Mouse (Mus musculus) testis, postnatal 10 days (tissue): ENCODE measurements around the gene Aldh1a1.
"Not testable (repeated sequence)": the region's sequence is repeated elsewhere in the genome, so short reads cannot be mapped to it uniquely, and the experiment has no call there.

Experiments
- DNase-seq: peaks from one replicate; pipeline ENCODE4 v3.0.0; 2021; ENCODE audit warnings: low spot score

Gene Aldh1a1

DNA sequence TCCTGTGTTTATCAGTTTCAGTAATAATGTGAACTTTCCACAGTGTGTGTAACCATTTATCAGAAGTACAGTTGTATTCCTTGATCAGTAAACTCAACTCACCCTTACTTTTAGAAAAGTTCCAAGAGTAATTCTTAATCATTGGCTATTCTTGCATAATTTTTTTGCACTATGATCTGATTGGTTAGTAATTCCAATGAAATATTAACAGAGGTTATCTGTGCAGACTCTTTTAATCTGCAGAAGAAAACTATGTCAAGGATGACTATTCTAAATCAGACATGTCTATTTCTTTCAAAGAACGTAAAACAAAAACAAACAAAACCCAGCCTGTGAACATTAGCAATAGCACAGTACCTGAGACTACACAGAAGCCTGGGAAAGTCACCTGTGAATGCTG is 62.9 kb downstream of the Aldh1a1 start:
- DNase-seq = no peak

DNA sequence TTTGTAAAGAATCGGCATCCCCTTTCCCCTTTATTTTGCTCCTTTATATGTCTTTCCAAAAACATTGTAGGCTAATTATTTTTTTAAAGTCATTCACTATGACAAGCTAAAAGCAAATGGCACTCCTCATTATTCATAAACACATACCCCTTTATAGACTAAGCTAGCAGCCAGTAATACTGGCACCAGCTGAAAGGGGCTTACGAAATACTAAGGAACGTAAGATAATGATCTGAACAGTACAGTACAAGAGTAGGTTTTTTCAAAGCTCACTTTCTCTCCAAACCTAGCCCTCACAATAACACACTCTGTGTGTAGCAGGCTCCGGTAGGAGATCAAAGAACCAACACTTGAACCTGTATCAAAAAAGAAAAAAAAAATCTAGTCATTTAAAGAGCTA is 64.7 kb downstream of the Aldh1a1 start:
- DNase-seq = no peak

DNA sequence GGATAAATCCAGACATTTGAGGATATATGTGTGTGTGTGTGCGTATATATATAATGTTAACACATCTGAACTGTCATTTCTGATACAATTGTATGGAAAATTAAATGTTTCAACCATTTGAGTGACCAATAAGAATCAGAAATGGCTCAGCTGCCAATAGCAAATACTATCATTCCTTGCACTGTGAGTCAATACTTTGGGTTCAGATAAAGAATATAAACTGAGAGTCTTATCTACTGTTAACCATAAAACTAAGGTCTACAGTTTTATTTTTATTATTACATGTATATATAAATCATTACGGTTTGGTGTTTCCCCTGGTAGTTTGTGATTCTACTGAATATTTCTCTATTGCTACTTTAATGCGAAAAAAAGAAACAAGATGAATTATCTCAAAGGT is 65.6 kb downstream of the Aldh1a1 start:
- DNase-seq = no peak

DNA sequence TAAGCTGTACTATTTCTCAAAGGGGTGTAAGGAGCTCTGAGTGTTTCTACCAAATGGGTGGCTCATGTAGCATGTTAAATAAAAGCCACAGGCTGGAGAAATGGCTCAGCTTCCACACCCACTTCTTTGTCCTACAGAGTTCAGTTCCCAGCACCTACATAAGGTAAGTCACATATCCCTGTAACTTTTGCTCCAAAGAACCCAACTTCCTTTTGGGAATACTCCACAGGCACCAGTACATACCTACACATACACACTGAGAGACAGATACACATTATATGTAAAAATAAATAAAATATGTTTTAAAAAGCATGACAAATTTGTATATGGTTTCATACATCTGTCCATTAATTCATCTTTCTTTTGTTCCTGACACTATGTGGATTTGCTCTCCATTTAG is 66.0 kb downstream of the Aldh1a1 start:
- DNase-seq = no peak

DNA sequence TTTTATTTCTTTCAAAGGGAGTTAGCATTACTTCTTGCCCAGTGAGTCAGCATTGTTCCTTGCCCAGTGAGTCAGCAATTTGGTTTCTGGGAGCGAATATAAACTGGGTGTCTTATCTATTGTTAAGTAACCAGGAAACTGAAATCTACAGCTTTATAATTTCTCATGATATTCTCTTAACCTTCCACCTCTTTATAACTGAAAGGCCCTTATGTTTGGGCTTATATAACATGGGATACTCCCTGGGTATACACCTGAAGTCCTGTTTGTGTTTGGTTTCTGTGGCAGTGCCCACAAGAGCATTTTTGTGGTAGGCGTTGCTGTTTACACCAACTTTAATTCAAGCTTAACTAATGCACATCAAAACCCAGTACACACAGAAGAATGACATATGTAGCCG is 66.4 kb downstream of the Aldh1a1 start:
- no peak for DNase-seq

DNA sequence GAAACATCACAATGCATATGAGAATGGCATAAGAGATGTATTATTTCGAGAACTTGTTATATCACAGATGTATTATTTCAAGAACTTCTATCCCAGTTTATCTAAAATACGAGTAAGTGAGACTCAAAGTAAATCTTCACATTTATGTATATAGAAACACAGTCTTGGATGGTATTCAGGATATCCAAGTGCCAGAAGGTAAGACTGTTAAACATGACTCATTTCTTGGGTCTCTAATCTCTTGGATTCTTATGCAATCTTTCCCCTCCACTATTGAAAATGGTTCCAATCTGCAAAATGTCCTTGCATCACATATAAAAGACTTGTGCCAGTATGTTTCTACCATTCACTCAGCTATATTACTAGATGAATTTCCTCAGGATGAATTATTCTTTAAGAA is 67.4 kb downstream of the Aldh1a1 start:
- no peak for DNase-seq

DNA sequence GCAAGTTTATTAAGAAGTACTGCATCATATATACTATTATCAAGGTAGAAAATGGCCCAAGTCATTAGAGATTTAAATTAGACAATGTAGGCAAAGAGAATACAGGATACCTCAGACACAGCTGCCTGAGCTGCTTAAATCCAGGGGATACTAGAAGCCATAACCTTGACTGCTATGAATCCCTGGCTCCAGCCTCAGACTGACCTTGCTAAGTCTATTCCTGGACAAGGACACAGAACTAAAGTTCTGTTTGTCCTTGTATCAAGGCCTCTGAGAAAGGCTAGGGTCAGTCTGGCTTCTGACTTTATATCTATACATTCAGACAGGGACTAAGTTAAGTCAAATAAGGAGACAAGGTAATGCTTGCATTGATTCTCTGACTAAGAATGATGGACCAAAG is 69.9 kb downstream of the Aldh1a1 start:
- no peak for DNase-seq

DNA sequence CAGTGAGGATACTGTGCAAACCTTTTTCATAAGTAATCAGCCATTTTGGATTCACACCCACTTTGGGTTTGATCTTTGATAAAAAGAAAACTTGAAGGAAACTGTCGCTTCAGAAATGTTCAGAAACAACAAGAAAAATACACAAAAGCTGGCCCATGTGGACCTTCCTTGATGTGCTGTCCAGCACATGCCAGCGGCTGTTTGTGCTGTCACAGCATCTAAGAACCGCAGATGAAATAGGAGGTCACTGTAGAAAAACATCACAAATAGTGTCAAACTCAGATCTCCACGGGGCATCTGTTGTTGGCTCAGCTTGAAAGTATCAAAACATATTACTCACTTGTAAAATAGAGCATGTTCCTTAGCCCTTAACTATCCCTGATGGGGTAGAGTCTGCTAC is 73.8 kb downstream of the Aldh1a1 start:
- no peak for DNase-seq

DNA sequence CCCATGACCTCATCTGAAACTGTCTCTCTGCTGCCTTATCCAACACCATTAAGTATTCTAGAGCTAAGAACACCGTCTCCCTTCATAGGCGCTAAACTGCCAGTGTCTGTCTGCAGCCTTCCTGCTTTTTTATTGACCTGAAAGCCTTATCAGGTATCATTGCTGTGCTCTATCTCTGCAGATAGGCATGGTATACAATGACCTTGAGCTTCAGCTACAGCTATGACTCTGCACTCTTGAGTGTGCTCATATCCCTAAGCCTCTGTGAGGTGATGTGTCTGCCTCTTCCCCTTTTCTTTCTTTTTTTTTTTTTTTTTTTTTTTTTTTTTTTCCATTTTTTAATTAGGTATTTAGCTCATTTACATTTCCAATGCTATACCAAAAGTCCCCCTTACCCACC is 74.5 kb downstream of the Aldh1a1 start:
- no peak for DNase-seq

DNA sequence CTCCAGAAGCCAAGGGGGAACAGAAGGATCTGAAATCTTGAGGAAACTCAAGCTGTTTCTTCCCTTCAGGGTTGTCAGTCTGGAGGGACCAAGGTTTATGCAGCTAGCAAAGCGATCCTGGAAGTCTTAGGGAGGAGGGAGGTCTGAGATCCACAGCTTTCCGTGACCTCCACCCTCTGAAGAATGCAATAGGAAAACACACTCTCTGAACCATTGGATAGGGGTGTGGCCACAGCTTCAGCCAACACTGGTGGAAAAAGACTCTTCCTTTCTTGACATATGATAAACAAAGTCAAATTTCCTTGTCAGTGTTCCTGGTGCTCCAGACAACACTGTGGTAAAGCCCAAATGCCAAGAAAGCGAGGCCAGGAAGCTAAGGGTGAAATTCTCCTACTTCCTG is 84.5 kb downstream of the Aldh1a1 start:
- no peak for DNase-seq

DNA sequence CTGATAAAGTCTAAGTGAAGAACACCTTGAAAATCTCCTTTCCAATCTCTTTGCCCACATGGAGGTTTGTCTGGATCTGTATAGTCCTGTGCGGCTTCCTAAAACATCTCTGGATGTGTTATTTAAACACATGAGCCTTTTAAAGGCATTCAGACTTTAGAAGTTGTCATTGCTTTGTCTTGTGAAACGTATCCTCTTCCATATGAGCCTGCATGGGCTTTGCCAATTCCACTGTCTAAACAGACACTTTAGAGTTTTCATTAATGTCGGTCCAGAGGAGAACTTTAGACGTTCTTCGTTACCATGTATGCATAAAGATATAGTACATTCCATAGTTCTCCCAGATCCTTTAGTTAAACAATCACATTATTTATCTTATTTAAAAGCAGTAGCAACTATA is 84.9 kb downstream of the Aldh1a1 start:
- no peak for DNase-seq

DNA sequence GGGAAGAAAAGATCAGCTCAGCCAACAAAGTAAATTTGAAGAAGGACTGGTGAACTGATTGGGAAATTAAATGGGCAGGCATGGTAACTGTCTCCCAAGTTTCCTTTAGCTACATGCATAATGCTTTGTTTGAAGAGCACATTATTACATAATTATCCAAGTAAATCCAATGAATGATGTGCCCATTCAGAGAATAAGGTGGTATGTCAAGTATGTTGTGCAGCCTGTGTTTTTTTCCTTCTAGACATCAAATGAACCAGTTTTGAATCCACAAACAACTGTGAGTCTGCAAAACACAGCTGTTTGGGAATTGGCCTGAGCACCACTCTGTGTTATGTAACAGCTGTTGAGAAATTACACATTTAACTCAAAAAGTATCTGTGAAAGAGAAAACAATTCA is 107.4 kb downstream of the Aldh1a1 start:
- no peak for DNase-seq

DNA sequence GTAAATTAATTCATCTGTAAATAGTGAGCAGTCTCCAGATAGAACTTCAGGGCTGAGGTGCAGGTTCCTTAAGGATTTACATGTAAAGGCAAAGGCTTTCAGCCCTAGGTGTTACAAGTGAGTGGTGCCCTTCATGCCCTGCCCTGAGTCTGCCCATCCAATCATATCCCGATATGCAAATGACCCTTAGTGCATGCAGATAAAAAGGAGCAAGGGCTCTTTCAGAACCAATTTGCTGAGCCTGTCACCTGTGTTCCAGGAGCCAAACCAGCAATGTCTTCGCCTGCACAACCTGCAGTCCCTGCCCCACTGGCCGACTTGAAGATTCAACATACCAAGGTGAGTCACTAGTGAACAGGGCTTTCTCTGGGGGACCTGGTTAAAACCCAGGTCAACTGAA is 109.2 kb downstream of the Aldh1a1 start:
- peak; percentile 68 for DNase-seq

DNA sequence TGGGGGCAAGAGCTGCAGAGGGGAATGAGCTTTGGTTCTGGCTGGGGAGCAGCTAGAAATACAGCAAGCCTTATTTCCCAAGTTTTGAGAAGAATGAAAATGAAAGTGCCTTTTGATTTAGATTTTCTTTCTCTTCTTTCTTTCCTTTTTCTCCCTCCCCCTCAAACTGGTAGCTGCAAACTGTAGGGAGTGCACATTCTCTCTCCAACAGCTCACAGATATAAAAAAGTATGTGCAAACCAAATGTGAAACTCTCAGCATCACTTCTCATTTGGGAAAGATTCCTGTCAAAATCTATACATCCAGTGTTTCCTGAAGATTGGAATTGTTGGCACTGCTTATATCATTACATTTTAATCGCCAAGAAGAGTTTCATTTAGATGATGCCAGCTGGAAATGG is 110.7 kb downstream of the Aldh1a1 start:
- no peak for DNase-seq

DNA sequence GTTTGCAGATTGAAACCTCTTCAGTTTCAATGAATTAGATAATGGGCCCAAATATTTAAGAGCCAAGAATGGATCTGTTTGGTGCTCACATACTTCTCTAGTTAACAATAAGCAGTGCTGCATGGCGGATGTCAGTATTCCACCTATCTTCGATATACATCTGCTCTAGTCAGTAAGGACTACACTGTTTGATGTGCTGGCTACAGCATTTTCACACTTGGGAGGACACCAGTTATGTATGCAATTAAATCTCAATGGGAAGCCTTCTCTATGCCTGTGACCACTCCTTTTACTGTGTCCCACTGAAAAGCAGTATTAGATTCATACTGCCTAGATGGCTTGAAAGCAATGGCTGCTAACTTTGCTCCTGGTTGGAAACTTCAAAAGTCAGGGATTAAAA is 111.4 kb downstream of the Aldh1a1 start:
- DNase-seq = no peak

DNA sequence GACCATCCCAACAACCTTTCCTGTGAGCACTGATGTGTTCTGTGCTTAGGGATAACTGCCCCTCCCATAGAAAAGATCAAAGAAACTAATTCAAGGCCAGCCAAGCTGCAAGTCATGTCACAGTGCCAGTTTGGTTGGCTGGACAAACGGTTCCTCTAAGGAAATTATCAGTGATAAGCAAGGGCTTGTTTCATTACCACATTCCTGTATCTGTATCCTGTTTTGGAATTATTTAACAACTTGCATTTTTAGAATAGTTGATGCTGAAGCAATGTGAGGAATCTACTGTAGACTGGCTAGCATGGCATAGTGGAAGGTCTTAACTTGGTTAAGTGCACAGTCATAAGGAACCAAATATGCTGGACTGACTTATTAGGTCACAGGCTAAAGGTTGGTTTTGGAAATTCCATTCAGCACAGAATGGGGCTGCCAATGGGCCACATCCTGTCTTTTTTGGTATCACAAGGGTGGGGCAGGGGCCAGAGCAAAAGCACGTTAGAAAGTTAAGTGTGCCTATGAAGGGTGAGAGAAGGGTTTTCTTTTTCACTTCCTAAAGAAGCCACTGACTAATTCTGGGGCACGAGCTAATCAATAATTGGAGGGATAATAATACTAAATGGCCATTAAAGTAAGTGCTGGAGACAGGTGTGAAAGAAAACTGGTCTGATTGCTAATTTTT is 121.9 kb downstream of the Aldh1a1 start:
- DNase-seq = no peak

DNA sequence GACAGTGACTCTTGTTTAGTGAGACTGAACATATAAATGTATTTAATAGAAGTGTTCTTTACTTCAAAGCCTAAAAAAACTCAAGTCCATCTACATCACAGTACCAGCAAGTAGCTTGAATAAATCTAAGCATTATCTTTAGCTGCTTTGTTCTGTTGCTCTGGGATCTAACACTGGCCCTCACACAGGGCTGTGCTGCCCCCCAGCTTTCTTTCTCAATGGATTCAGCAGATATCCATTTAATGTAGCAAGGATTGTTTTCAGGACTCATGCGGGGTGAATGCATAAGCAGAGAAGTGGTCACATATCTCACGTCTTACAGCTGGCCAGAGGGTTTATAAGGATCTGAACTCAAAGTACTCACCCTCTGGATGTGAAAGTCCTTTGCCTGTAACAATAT is 129.9 kb downstream of the Aldh1a1 start:
- no peak for DNase-seq

DNA sequence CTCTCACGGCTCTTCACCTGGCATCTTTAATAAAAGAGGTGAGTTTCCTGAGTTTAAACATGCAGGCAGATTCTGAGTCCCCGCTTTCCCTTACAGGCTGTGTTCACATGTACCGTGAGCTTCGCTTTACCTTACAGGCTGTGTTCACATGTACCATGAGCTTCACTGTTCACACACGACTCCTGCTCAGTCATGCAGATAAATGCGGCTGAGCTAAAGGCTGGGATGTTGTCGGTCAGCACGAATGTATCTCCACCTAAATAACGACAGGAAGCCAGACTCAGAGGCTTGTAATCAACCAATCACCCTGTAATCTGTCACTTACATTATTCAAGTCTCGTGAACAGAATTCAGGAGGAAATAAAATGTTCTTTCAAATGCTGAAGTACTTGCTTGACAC is 130.9 kb downstream of the Aldh1a1 start:
- no peak for DNase-seq

DNA sequence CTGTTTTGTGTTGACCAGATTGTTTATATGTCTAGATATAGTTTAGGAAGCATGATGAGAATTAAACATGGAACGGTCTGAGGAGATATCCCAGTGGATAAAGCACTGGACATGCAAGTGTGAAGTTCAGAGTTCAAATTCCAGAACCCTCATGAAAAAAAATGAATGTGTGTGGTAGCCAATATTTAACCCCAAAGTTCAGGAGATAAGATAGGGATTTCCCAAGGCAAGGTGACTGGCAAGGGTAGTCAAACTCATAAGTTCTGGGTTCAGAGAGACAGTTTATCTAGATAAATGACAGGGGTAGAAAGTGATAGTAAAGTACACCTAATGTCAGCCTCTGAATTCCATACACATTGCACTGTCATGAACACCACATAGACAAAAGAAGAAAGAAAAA is 138.5 kb downstream of the Aldh1a1 start:
- DNase-seq = no peak

DNA sequence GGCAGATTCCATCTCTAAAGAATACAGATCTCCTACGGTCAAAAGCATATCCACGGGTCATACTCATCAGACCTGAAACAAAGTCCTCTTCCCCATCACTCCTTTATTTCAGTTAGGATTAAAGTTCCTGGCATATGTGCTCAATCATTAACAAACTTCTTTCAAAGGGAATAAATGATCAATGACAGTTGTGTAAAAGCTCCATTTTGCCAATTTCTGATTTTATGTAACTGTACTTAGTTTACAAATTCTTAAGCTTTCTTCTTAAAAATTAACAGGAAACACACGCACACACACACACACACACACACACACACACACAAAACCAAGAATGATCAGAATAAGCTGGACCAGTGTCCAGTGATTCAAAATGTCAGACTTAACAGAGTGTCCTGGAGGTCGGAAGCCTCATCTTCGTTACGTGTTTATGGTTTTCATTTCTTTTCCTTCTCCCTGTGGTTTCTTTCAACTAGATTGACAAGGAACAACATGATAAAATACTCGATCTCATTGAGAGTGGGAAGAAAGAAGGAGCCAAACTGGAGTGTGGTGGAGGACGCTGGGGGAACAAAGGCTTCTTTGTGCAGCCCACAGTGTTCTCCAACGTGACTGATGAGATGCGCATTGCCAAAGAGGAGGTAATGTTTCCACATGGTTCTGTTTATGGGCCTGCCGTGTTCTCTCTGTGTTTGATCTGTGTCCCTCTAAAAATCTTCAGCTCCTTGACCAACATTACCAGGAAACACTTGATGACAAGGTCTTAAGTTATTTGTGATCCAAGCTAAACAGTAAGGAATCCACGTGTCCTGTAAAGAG is 141.6 kb downstream of the Aldh1a1 start:
- no peak for DNase-seq

DNA sequence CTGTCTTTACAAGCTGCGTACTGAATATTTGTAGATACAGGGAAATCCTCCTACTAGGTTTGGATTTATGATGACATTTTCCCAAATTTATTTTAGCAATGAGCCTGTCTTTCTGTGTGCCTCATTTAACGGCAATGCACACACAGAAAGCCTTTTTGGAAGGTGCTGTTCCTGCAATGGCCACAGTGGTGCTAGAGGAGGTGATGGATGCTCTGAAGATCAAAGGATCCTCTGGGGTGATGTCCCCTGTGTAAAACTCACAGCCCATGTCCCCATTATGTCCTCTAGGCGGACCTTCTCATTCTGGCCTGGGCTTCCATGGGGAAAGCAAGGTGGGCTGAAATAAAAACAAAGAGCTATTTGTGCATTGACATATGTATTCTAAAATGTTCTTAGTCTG is 151.8 kb downstream of the Aldh1a1 start:
- no peak for DNase-seq

DNA sequence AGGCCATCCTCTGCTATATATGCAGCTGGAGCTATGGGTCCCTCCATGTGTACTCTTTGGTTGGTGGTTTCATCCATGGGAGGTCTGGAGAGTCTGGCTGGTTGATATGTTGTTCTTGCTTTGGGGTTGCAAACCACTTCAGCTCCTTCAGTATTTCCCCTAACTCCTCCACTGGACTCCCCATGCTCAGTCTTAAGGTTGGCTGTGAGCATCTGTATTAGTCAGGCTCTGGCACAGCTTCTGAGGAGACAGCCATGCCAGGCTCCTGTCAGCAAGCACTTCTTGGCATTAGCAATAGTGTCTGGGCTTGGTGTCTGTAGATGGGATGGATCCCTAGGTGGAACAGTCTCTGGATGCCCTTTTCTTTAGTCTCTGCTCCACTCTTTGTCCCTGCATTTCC is 155.0 kb downstream of the Aldh1a1 start:
- not testable (repeated sequence) for DNase-seq

DNA sequence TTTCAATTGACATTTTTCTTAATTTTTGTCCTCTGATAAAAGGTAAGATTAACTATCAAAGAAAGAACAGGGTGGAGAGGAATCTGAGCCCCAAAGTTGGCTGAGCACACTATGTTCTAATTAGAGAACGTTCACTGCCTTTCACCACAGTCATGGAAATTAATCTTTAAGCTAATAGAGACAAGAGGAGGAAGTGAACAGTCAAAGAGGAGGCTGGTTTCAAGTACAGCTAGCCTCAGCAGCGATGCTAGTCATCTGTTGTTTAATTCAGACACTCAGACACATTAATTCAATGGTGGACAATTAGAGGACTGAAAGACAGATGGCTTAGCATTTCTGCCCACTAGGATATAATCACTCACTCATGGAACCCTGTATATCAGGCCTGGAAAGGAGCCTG is 157.5 kb downstream of the Aldh1a1 start:
- DNase-seq = no peak

DNA sequence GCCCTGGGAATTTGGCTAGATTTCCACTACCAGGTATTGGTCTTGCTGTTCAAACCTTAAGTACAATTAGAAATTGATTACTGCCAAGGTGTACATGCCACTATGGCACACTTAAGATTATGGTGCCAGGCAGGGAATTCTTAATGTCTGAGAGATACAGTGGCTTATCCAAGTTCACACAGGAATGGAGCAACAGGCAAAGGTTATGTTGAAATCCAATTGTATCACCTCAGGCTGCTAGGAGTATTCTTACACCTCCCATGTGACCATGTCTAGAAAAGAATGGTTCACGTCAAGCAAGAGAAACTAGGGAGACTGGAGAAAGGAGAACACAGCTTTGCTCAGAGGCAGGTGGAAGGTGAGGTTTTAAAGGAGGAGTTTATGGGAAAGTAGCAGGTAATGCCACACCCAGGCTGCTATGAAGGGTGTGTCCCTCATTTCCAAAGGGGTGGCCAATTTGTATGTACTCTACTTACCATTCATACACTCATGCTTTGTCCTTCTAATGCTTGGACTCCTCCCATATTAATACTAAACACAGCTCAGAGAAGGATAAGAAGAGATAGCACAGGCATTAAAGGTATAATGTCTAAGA is 160.7 kb downstream of the Aldh1a1 start:
- no peak for DNase-seq
